Mouse (Mus musculus) small intestine, adult 2 months (tissue): ENCODE results near the gene Atp5g1. TPM values are rescaled to one million over a fixed set of nuclear protein-coding genes. Genes with fewer than 3 reads are reported as not detected.
A peak's percentile ranks its signal among the peaks of the same experiment; 100 is the strongest.
"Not testable (repeated sequence)": the region's sequence is repeated elsewhere in the genome, so short reads cannot be mapped to it uniquely, and the experiment has no call there.

Experiments used
- H3K27ac ChIP-seq: fragments of 200-500 bp; 2 replicates; pipeline ENCODE4 v1.5.1; 2012; ENCODE audit warnings: low read depth, low read length, control low read depth, inconsistent platforms; ENCODE audit not compliant: insufficient read depth
- H3K27me3 ChIP-seq: fragments of 200-500 bp; 2 replicates; pipeline ENCODE4 v1.6.1; 2012; ENCODE audit warnings: mild to moderate bottlenecking, moderate library complexity, low read length, inconsistent platforms; ENCODE audit not compliant: control insufficient read depth, insufficient read depth
- H3K36me3 ChIP-seq: fragments of 200-500 bp; 2 replicates; pipeline ENCODE4 v1.6.1; 2012; ENCODE audit warnings: mild to moderate bottlenecking, low read length, control low read depth, inconsistent platforms; ENCODE audit not compliant: control insufficient read depth, insufficient read depth
- H3K4me1 ChIP-seq: fragments of 200-500 bp; 2 replicates; pipeline ENCODE4 v1.6.1; 2012; ENCODE audit warnings: low read length, inconsistent platforms, mixed read lengths; ENCODE audit not compliant: control insufficient read depth, insufficient read depth, insufficient read length
- H3K4me3 ChIP-seq: fragments of 200-500 bp; 2 replicates; pipeline ENCODE4 v1.5.1; 2012; ENCODE audit warnings: low read depth, mild to moderate bottlenecking, control low read depth, inconsistent platforms, low read length, moderate library complexity
- CTCF ChIP-seq: fragments of 200-500 bp; IDR thresholded peaks from 2 replicates; pipeline ENCODE4 v1.5.1; 2012; ENCODE audit warnings: low read depth, mild to moderate bottlenecking, control low read depth, inconsistent platforms, low read length, moderate library complexity, mixed read lengths; ENCODE audit not compliant: insufficient replicate concordance, insufficient read length; ENCODE audit errors: extremely low read depth
- POLR2A ChIP-seq: fragments of 200-500 bp; IDR thresholded peaks from 2 replicates; pipeline ENCODE4 v1.6.1; 2012; ENCODE audit warnings: low read depth, mild to moderate bottlenecking, control low read depth, inconsistent platforms, low read length, moderate library complexity
- WGBS: fragments of 180-500 bp; shearing (Covaris S2); methylation state at CpG from one replicate; pipeline ENCODE4 v1.1.7; 2018; 5-methylcytosine and 5-hydroxymethylcytosine counted together
- polyA plus RNA-seq: library from polyadenylated mRNA; depleted of rRNA; stranded (reverse); fragments of >200 nt; gene quantifications from 2 replicates; pipeline ENCODE4 v1.2.3, GENCODE M21; 2012

The Atp5g1 gene
- polyA plus RNA-seq, 1 experiment, result 1,031 TPM

DNA sequence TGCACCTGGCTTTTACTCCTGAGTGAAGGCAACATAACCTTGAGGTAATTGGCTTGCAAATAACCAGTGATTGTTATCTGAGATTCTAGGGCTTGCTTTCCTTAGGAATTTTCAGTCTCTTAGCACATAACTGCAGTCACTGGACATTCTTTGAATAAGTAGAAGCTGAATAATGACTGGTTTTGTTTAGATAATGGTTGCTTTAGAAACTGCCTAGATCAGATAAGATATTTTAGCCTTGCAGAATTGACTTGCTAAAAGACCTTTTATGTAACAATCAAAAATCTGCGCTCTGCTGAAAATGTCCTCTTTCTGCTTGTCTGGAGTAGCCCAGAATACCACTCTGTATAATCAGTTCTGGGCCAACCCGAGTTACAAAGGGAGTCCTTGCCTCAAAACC lies 38.6 kb upstream of the Atp5g1 start:
- no peaks in the 10 kb centered on the region for H3K27me3 ChIP-seq
- H3K36me3 ChIP-seq, result no peaks in the 10 kb centered on the region
- WGBS, result 59% methylated on average over 2 of the region's 2 CpGs

DNA sequence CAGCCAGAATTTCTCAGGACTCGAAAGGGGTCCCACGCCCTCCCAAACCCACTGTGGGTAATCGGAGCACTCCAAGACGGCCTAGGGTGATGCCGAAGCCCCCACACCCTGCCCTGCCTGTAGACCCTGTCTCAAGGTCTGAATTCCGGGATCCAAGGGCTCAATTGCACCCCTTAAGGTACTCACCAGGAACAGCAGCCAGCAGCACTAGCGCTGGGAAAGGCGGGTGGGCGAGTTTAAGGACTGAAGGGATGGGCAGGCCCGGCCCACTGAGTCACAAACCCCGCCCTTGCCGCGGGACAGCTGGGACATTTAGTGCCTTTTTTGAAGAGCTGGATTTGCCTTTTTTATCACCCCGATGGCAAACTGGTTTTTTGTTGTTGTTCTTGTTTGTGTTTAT lies 36.3 kb upstream of the Atp5g1 start, which contains the start of gene Calcoco2:
Gene Calcoco2, minus strand, starts transcription at position 214 of the 400 bp plus-strand sequence.
- Histone ChIP-seq H3K36me3 (no peaks in the 10 kb centered on the region), H3K4me1 (no peaks in the 10 kb centered on the region), H3K4me3 (no peak within 1 kb of the TSS), H3K27ac (no peak within 1 kb of the TSS), H3K27me3 (no peaks in the 10 kb centered on the region)
- 48% methylated on average over 14 of the region's 14 CpGs for WGBS
- no peak for TF ChIP-seq CTCF
- TF ChIP-seq POLR2A, result no peak

More for the DNA sequence above, 38.6 kb upstream of the Atp5g1 start:
- TF ChIP-seq POLR2A (no peak), CTCF (no peak)
- no peak overlapping the region for H3K4me3 ChIP-seq
- no peak overlapping the region for H3K27ac ChIP-seq
- H3K4me1 ChIP-seq, result no peaks in the 10 kb centered on the region

DNA sequence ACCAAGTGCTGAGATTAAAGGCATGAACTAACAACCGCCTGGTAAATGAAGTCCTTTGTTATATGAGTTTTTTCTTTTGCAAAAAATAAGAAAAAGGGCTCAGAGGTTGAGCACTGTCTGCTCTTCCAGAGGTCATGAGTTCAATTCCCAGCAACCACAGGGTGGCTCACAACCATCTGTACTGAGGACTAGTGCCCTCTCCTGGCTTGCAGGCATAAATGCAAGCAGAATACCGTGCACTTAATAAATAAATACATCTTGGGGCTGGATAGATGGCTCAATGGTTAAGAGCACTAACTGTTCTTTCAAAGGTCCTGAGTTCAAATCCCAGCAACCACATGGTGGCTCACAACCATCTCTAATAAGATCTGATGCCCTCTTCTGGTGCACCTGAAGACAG lies 35.5 kb upstream of the Atp5g1 start:
- peak; percentile 26; the same call in 1 of the 2 replicates for TF ChIP-seq CTCF
- WGBS, result 59% methylated on average over 2 of the region's 2 CpGs

DNA sequence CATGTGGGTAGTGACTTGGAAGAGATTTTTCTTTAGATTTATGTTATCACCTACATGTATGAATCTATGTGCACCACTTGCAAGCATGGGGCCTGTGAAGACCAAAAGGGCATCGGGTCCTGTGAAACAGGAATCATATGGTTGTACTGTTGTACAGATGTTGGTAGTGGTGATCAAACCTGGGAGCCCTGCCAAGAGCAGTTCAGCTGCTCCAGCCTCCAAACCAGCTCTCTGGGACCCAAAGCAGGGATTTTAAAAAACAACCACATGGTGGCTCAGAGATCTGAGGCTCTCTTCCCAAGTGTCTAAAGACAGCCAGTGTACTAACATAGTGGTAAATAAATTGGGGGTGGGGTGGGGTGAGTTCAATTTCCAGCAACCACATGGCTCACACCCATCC lies 32.9 kb upstream of the Atp5g1 start:
- Histone ChIP-seq H3K4me3 (no peak overlapping the region), H3K27me3 (no peaks in the 10 kb centered on the region; the same call in 1 of the 2 replicates), H3K27ac (no peak overlapping the region), H3K4me1 (no peaks in the 10 kb centered on the region), H3K36me3 (no peaks in the 10 kb centered on the region)
- 9% methylated on average over 1 of the region's 1 CpGs for WGBS
- TF ChIP-seq CTCF (no peak), POLR2A (no peak)

More for the DNA sequence above, 35.5 kb upstream of the Atp5g1 start:
- not testable (repeated sequence) for H3K36me3 ChIP-seq, H3K27ac ChIP-seq, H3K27me3 ChIP-seq, H3K4me1 ChIP-seq, H3K4me3 ChIP-seq

GRCm38 (mm10) chr11:96093361-96093760 lies 17.9 kb upstream of the Atp5g1 start:
- H3K36me3 ChIP-seq, result no peaks in the 10 kb centered on the region
- WGBS, result 2% methylated on average over 3 of the region's 3 CpGs
- TF ChIP-seq CTCF (peak; percentile 82; the same call in 1 of the 2 replicates), POLR2A (no peak)
- no peak overlapping the region for H3K27ac ChIP-seq
- no peaks in the 10 kb centered on the region for H3K4me1 ChIP-seq
- H3K27me3 ChIP-seq, result no peaks in the 10 kb centered on the region
- H3K4me3 ChIP-seq, result no peak overlapping the region

DNA sequence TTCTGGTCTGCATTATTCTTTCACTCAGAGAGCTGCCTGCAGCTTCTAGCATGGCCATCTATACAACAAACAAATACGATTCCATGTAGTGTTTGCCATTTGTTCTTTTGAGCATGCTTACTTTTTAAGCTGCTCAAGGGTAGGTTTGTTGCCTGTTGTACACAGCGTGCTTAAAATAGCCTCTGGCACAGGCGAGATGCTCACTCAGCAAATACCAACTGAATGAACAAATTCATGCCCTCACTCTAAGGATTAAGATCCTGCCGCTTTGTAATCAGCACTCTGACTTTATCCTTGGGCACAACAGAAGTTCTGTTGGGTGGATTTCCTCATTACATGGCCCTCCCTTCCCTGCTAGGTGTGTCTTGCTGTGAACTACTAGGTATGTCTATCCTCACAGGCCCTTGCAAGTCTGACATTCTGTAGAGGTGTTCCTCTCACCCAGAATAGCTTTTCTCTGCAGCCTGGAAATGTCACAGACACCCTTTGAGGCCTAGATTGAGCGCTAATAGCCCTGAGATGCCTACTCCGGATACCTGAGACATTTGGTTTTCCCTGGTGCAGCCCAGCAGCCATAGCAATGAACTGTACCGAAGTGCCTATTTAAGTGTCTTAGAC lies 17.3 kb upstream of the Atp5g1 start:
- H3K27me3 ChIP-seq, result no peaks in the 10 kb centered on the region
- TF ChIP-seq CTCF, result no peak
- no peak for TF ChIP-seq POLR2A
- H3K36me3 ChIP-seq, result no peaks in the 10 kb centered on the region
- no peak overlapping the region for H3K27ac ChIP-seq
- H3K4me3 ChIP-seq, result no peak overlapping the region
- H3K4me1 ChIP-seq, result no peaks in the 10 kb centered on the region
- 41% methylated on average over 7 of the region's 7 CpGs for WGBS

DNA sequence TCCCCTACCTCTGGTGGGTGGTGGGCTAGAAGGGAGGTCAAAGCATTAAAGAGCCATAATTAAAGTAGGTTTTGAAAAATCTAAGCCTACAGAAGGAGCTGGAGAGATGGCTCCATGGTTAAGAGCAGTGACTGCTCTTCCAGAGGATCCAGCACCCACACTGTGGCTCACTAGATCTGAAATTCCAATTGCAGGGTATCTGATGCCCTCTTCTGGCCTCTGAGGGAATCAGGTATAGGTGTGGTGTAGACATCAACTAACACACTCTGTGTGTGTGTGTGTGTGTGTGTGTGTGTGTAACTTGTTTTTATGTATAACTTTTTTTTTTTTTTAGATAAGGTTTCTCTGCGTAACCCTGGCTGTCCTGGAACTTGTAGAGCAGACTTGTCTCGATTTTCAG lies 15.6 kb upstream of the Atp5g1 start:
- no peaks in the 10 kb centered on the region for H3K4me1 ChIP-seq
- WGBS, result 49% methylated on average over 2 of the region's 2 CpGs
- no peaks in the 10 kb centered on the region for H3K36me3 ChIP-seq
- no peak for TF ChIP-seq CTCF
- no peak for TF ChIP-seq POLR2A
- no peak overlapping the region for H3K4me3 ChIP-seq
- H3K27ac ChIP-seq, result no peak overlapping the region
- no peaks in the 10 kb centered on the region for H3K27me3 ChIP-seq

GRCm38 (mm10) chr11:96087981-96088380 lies 12.5 kb upstream of the Atp5g1 start:
- H3K27me3 ChIP-seq, result no peaks in the 10 kb centered on the region
- no peak for TF ChIP-seq POLR2A
- TF ChIP-seq CTCF, result no peak
- WGBS, result 91% methylated on average over 6 of the region's 6 CpGs
- no peak overlapping the region for H3K4me3 ChIP-seq
- H3K27ac ChIP-seq, result no peak overlapping the region
- no peaks in the 10 kb centered on the region for H3K4me1 ChIP-seq
- no peaks in the 10 kb centered on the region for H3K36me3 ChIP-seq
